Mouse (Mus musculus) midbrain, postnatal 0 days (tissue): ENCODE measurements around the gene Pitpnc1. TPM values are rescaled to one million over a fixed set of nuclear protein-coding genes. Genes with fewer than 3 reads are reported as not detected.

Experiments used
- ATAC-seq: fragments of 200-750 bp; cut with Nextera tagmentation; 2 replicates; pipeline ENCODE4 v1.8.0; 2017; ENCODE audit warnings: moderate number of reproducible peaks, mild to moderate bottlenecking, moderate TSS enrichment, moderate library complexity; ENCODE audit not compliant: low FRiP score
- DNase-seq: peaks from one replicate; pipeline ENCODE4 v3.0.0-alpha.2; 2015; ENCODE audit warnings: low spot score
- H3K27ac ChIP-seq: fragments of 300-500 bp; sonication (generic); 2 replicates; pipeline ENCODE4 v1.5.1; 2014; ENCODE audit warnings: low read depth, mild to moderate bottlenecking, low read length, mixed read lengths
- H3K27me3 ChIP-seq: fragments of 300-500 bp; sonication (generic); 2 replicates; pipeline ENCODE4 v1.6.1; 2014; ENCODE audit warnings: low read length, control low read depth, mixed read lengths; ENCODE audit not compliant: insufficient read depth
- H3K36me3 ChIP-seq: fragments of 300-500 bp; sonication (generic); 2 replicates; pipeline ENCODE4 v1.6.1; 2014; ENCODE audit warnings: low read length, control low read depth, mixed read lengths; ENCODE audit not compliant: insufficient read depth
- H3K4me1 ChIP-seq: fragments of 300-500 bp; sonication (generic); 2 replicates; pipeline ENCODE4 v1.6.1; 2014; ENCODE audit warnings: mild to moderate bottlenecking, control low read depth, antibody characterized with exemption, low read length, mixed read lengths; ENCODE audit not compliant: insufficient read depth
- H3K4me2 ChIP-seq: fragments of 300-500 bp; sonication (generic); 2 replicates; pipeline ENCODE4 v1.6.1; 2014; ENCODE audit warnings: low read depth, mild to moderate bottlenecking, low read length, mixed read lengths; ENCODE audit not compliant: poor library complexity, severe bottlenecking
- H3K4me3 ChIP-seq: fragments of 300-500 bp; sonication (generic); 2 replicates; pipeline ENCODE4 v1.5.1; 2014; ENCODE audit warnings: low read depth, mild to moderate bottlenecking, low read length, moderate library complexity
- H3K9ac ChIP-seq: fragments of 300-500 bp; sonication (generic); replicated peaks from 2 replicates; pipeline ENCODE4 v1.6.1; 2014; ENCODE audit warnings: mild to moderate bottlenecking, low read length, moderate library complexity, mixed read lengths; ENCODE audit not compliant: poor library complexity, severe bottlenecking
- H3K9me3 ChIP-seq: fragments of 300-500 bp; sonication (generic); 2 replicates; pipeline ENCODE4 v1.6.1; 2016; ENCODE audit warnings: low read length, control low read depth
- CTCF ChIP-seq: IDR thresholded peaks from 2 replicates; pipeline ENCODE4 v1.5.1; 2016; ENCODE audit warnings: antibody characterized with exemption, mild to moderate bottlenecking
- WGBS: fragments of 180-500 bp; shearing (Covaris S2); extraction: QIAGEN DNeasy Blood & Tissue Kit; methylation state at CpG from one replicate; pipeline ENCODE4 v1.1.7; 2014; 5-methylcytosine and 5-hydroxymethylcytosine counted together
- polyA plus RNA-seq: library from polyadenylated mRNA; unstranded; fragments of >200 nt; fragmentation: Nextera tagmentation; extraction: Ambion mirVana; gene quantifications from 2 replicates; pipeline ENCODE4 v1.2.1, GENCODE M21; 2015
- total RNA-seq: library from RNA; depleted of rRNA; stranded (reverse); fragments of >200 nt; gene quantifications from 2 replicates; pipeline ENCODE4 v1.2.3, GENCODE M21; 2014; rRNA removed

Pitpnc1 gene
- total and polyA plus RNA-seq, 2 experiments from 2014 or later = 54.0 to 56.5 TPM

GRCm38 (mm10) chr11:107161215-107161614 is 309.3 kb downstream of the Pitpnc1 start:
- H3K27me3 ChIP-seq = no peaks in the 10 kb centered on the region
- no peak overlapping the region for H3K4me2 ChIP-seq
- H3K27ac ChIP-seq = no peak overlapping the region
- 0 out of 2 replicates have a peak, but pooled peaks have one; percentile 1 for TF ChIP-seq CTCF
- H3K4me3 ChIP-seq = no peak overlapping the region
- DNase-seq = no peak
- H3K36me3 ChIP-seq = no peaks in the 10 kb centered on the region
- H3K9ac ChIP-seq = no peak overlapping the region
- ATAC-seq = no peak
- no peaks in the 10 kb centered on the region for H3K9me3 ChIP-seq
- H3K4me1 ChIP-seq = no peaks in the 10 kb centered on the region
- WGBS = 87% methylated on average over 4 of the region's 4 CpGs

- Histone ChIP-seq H3K9me3 (no peaks in the 10 kb centered on the region), H3K36me3 (no peaks in the 10 kb centered on the region), H3K27ac (no peak overlapping the region), H3K27me3 (no peaks in the 10 kb centered on the region), H3K9ac (no peak overlapping the region), H3K4me2 (no peak overlapping the region), H3K4me3 (no peak overlapping the region), H3K4me1 (no peaks in the 10 kb centered on the region)
- ATAC-seq (no peak), DNase-seq (peak; percentile 9)
- TF ChIP-seq CTCF = peak; percentile 54
- WGBS = 49% methylated on average over 1 of the region's 1 CpGs
These were observed 311.5 kb downstream of the Pitpnc1 start for GRCm38 (mm10) chr11:107159034-107159433.

Other genes starting within 250 kb of the Pitpnc1 start
- gene Psmd12, start 8.8 kb upstream of the Pitpnc1 start, total RNA-seq = 39.6 and 49.4 TPM in 2 replicates
- gene Psmd12, start 8.8 kb upstream of the Pitpnc1 start, polyA plus RNA-seq = 150 and 156 TPM in 2 replicates
- gene Helz, start 77.2 kb upstream of the Pitpnc1 start, total RNA-seq = 15.9 and 20.4 TPM in 2 replicates
- gene Helz, start 77.2 kb upstream of the Pitpnc1 start, polyA plus RNA-seq = 8.4 and 8.9 TPM in 2 replicates
- gene Cacng1, start 245.8 kb upstream of the Pitpnc1 start, total RNA-seq = 0.94 and 1.8 TPM in 2 replicates
- 1.1 and 1.2 TPM in 2 replicates for gene Cacng1, start 245.8 kb upstream of the Pitpnc1 start, polyA plus RNA-seq